Mouse (Mus musculus) spleen, postnatal 14 days (tissue): ENCODE results near the gene Myo1e.
"Not testable (repeated sequence)": the region's sequence is repeated elsewhere in the genome, so short reads cannot be mapped to it uniquely, and the experiment has no call there.

Experiments
- DNase-seq, 2 experiments: peaks; one replicate each; pipeline ENCODE4 v3.0.0; 2021 to 2022; ENCODE audit warnings: low spot score in 2 of 2

The Myo1e gene

GRCm38 (mm10) chr9:70251441-70251985 lies 44.4 kb downstream of the Myo1e start:
- no peak for DNase-seq

GRCm38 (mm10) chr9:70253016-70253415 lies 45.9 kb downstream of the Myo1e start:
- DNase-seq = no peak

- DNase-seq = no peak
Measured at GRCm38 (mm10) chr9:70255005-70255404, 47.9 kb downstream of the Myo1e start.

DNA sequence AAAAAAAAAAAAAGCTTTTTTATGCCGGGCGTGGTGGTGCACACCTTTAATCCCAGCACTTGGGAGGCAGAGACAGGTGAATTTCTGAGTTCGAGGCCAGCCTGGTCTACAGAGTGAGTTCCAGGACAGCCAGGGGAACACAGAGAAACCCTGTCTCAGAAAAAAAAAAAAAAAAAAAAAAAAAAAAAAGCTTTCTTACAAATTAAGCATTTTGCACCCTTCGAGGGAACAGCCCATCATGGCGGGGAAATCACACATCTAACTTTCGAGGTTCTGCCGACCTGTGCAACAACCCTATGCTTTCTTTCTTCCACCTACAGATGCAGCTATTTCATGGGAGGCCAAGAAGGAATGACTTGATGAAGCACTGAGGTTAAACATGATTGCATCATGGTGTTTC lies 48.9 kb downstream of the Myo1e start:
- DNase-seq = not testable (repeated sequence)

GRCm38 (mm10) chr9:70257289-70258101 lies 50.3 kb downstream of the Myo1e start:
- no peak for DNase-seq

DNA sequence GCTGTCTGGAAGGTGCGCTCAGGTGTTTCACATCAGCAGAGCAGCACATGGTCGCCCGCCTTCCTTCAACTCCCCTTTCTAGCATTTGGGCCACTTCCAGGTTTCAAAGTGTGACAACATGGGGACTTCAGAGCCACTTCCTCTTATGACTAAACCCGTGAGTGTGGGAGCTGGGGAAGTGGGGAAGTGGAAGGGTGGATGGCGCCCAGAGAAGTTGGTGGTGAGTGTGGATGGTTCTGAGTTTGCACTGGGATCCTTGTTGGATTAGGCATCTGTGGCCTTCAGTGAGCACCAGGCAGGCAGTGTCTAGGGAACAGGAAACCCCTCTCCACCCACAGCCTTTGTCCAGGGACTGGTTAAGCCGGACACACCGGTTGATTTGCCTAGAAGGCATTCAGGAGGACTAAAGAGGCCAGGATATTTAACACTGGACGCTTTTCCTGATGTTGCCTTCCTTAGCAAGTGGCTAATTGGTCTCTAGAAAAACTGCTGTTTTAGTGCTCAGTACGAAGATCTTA lies 53.2 kb downstream of the Myo1e start:
- DNase-seq = no peak

GRCm38 (mm10) chr9:70261646-70262045 lies 54.5 kb downstream of the Myo1e start:
- no peak for DNase-seq

DNA sequence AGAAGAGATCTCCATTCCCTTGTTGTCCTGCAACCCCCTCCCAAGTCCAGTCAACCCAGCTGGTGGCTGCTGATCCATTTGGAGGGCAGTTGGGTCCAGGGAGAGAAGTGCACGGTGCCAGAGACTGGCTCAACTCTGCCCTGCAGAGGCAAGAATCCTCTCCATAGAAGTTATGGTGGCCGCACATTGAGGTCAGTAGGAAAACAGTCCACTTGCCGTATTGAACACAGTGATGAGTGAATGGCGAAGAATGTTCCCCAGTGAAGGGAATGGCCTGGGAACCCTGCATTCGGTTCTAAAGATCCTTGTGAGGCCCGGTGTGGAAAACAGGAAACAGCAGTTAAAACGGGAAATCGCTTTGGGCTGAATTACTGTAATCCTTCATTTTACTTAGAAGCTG lies 56.0 kb downstream of the Myo1e start:
- no peak for DNase-seq

DNA sequence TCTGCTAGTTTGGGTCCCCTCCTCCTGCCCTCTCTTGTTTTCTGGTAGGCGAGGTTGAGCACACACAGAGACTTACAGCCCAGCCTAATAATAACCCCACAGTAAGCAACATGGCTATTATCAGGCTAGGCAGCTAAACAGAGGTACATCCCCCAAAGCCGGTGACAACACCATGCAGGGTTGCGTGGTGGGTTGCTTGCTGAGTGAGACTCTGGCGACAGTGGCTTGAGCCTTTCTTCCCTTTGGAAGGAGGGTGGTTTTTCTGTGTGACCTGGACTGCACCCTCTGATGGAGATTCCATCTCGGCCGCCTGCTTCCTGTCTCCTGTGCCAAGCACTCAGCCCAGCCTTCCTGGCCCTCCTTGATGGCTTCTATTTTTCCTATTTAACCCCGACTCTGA lies 56.6 kb downstream of the Myo1e start:
- DNase-seq = no peak

- DNase-seq = no peak
Measured at GRCm38 (mm10) chr9:70265513-70265912, 58.4 kb downstream of the Myo1e start.

GRCm38 (mm10) chr9:70266186-70266585 lies 59.0 kb downstream of the Myo1e start:
- no peak for DNase-seq

DNA sequence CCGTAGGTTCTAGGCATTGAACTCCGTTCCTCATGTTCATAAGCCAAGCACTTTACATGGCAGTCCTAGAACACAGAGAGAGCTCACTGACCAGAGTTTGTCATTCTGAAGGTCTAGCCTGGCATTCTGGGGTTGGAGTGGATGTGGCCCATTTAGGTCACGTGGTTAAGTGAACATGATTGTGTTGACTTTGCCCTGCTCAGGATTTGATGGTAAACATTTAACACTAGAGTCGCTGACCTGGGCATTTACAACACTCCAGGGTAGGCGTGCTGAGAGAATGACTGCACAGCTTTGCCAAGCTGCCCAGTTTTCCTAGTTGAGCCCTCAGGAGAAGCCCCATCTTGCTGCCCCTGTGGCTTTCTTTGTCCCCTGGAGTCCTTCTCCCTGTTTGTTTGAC lies 60.0 kb downstream of the Myo1e start:
- DNase-seq = no peak

DNA sequence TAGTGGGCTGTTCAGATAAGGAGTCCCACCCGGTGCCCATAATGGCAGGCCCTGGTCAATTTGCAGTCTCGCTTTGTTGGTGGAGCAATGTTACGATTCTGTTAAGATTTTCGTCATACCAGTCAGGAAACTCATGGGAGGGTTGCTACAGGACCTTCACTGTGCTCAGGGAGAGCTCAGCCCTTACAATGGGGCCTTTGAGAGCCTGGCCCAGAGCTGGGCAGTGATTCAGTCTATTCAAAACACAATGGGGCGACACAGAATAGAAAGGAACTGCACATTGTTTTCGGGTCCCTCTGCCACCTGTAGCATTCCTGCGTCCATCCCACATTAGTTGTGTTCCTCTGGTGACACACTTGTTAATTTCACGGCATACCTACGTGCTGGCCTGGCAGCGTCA lies 62.2 kb downstream of the Myo1e start:
- no peak for DNase-seq

- DNase-seq = no peak
Measured at GRCm38 (mm10) chr9:70270468-70270867, 63.3 kb downstream of the Myo1e start.

DNA sequence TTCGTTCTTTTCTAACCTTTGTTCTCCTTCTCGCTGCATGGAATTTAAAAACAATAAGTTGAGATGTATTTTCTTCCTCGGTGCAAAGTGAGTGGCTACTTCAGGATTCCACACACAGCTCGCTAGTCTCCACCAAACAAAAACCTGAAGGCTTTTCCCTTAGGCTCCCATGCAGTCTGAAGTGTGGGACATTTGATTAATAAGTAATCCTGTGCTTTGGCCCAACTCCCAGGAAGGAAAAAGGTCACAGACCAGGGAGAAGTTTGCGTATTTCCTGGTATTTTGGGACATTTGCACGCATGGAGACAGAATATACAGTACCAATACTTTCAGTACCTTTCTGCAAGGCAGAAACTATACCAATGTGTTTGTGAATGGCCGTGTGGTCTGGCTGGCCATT lies 64.0 kb downstream of the Myo1e start:
- DNase-seq = no peak

DNA sequence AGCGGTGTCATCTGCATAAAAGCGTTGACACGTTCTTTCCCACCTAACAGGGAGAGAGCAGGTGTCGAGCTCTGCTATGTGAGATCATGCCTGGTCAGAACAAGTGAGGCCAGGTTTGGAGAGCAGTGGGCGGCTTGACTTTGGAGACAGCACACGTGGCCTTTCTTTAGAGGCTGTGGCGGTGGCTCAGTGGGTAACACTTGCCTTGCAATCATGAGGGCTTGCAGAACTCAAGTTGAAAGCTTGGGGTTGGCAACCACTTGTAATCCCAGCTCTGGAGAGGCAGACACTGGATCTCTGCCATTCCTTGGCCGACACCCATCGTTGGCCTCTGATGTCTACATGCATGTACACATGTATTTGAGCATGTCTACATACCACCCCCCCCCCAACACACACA lies 64.5 kb downstream of the Myo1e start:
- no peak for DNase-seq

DNA sequence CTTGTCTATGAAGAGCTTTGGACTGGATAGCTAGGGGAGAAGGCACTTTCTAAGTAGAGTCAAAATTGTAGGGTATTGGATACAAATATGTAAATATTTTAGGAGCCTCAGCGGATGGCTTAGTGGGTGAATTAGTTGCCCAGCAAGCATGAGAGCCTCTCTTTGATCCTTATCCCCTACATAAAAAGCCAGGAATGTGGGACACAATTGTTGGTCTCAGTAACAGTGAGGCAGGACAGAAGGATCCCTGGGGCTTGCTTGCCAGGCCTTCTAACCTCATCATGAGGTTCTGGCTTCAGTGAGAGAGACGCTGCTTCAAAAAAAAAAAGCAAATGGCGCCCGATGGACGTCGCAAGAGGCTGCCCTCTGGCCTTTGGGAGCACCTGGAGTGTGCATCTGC lies 66.9 kb downstream of the Myo1e start:
- no peak for DNase-seq

- no peak for DNase-seq
Measured at GRCm38 (mm10) chr9:70274476-70274875, 67.3 kb downstream of the Myo1e start.

- DNase-seq = no peak
Measured at GRCm38 (mm10) chr9:70274887-70275555, 67.9 kb downstream of the Myo1e start.

DNA sequence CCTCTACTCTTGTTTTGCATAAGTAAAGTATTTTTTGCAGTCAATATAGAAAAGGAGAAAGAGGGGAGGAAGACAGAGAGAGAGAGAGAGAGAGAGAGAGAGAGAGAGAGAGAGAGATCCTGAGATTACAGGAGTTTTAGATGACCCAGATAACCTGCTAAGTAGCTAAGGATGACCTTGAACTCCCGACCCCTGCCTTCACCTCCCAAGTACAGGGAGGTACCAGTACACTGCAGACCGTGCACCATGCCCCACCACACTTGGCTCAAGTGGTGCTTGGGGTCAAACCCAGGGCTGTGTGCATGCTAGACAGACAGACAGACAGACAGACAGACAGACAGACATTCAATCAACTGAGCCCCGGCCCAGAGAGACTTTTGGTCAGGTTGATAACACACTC lies 69.9 kb downstream of the Myo1e start:
- DNase-seq = no peak

- DNase-seq = no peak
Measured at GRCm38 (mm10) chr9:70277529-70277982, 70.4 kb downstream of the Myo1e start.

GRCm38 (mm10) chr9:70281407-70281806 lies 74.3 kb downstream of the Myo1e start:
- no peak for DNase-seq

DNA sequence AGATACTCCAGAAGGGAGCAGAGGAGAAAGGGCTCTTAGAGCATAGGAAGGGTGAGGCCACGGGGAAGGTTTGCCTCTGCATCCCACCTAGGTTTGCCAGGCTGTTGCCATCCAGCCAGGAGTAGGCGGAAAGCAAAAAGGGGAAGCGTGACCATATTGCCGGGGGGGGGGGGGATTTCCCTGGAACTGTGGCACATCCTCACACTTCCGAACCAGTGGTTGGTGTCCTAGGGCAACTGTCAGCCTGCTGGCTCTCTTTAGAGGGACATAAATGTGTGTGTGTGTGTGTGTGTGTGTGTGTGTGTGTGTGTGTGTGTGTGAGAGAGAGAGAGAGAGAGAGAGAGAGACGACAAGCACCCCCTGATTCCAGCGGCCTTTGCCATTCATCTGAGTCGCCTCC lies 75.0 kb downstream of the Myo1e start:
- no peak for DNase-seq
